Mouse (Mus musculus): ENCODE measurements around the gene Wdr75.

Wdr75 gene

GRCm38 (mm10) chr1:45794969-45795908 is at the start of gene Wdr75:
Gene Wdr75, plus strand, starts transcription at chr1:45795166.
- peak; percentile 98 for DNase-seq (ENCODE audit: low spot score in 2 of 2)

- no peak for DNase-seq (ENCODE audit: low spot score in 2 of 2)
Observed at GRCm38 (mm10) chr1:45755902-45756301, 39.1 kb upstream of the Wdr75 start.

- DNase-seq (ENCODE audit: low spot score in 2 of 2), result no peak
Observed at GRCm38 (mm10) chr1:45756707-45757106, 38.3 kb upstream of the Wdr75 start.

- no peak for DNase-seq (ENCODE audit: low spot score in 2 of 2)
Observed at GRCm38 (mm10) chr1:45758011-45758410, 37.0 kb upstream of the Wdr75 start.

GRCm38 (mm10) chr1:45760667-45761467 is 34.1 kb upstream of the Wdr75 start:
- DNase-seq (ENCODE audit: low spot score in 2 of 2), result peak in 1 of 2 experiments; percentile 12

- no peak for DNase-seq (ENCODE audit: low spot score in 2 of 2)
Observed at GRCm38 (mm10) chr1:45761468-45761795, 33.5 kb upstream of the Wdr75 start.

- DNase-seq (ENCODE audit: low spot score in 2 of 2), result no peak
Observed at GRCm38 (mm10) chr1:45765678-45766077, 29.3 kb upstream of the Wdr75 start.

- DNase-seq (ENCODE audit: low spot score in 2 of 2), result peak; percentile 41 to 53
Observed at GRCm38 (mm10) chr1:45766123-45766522, 28.8 kb upstream of the Wdr75 start.

GRCm38 (mm10) chr1:45767533-45767932 is 27.4 kb upstream of the Wdr75 start:
- DNase-seq (ENCODE audit: low spot score in 2 of 2), result no peak

- no peak for DNase-seq (ENCODE audit: low spot score in 2 of 2)
Observed at GRCm38 (mm10) chr1:45769321-45769720, 25.6 kb upstream of the Wdr75 start.

- no peak for DNase-seq (ENCODE audit: low spot score in 2 of 2)
Observed at GRCm38 (mm10) chr1:45770051-45770450, 24.9 kb upstream of the Wdr75 start.

GRCm38 (mm10) chr1:45780606-45781288 is 14.2 kb upstream of the Wdr75 start:
- no peak for DNase-seq (ENCODE audit: low spot score in 2 of 2)

- peak in 1 of 2 experiments; percentile 18 for DNase-seq (ENCODE audit: low spot score in 2 of 2)
Observed at GRCm38 (mm10) chr1:45816889-45817288, 21.9 kb downstream of the Wdr75 start.

- no peak for DNase-seq (ENCODE audit: low spot score in 2 of 2)
Observed at GRCm38 (mm10) chr1:45818564-45818963, 23.6 kb downstream of the Wdr75 start.

- no peak for DNase-seq (ENCODE audit: low spot score in 2 of 2)
Observed at GRCm38 (mm10) chr1:45824441-45824840, 29.5 kb downstream of the Wdr75 start.

- peak; percentile 47 to 77 for DNase-seq (ENCODE audit: low spot score in 2 of 2)
Observed at GRCm38 (mm10) chr1:45825140-45825539, 30.2 kb downstream of the Wdr75 start.

GRCm38 (mm10) chr1:45825630-45826029 is 30.7 kb downstream of the Wdr75 start:
- no peak for DNase-seq (ENCODE audit: low spot score in 2 of 2)

GRCm38 (mm10) chr1:45826148-45826547 is 31.2 kb downstream of the Wdr75 start:
- DNase-seq (ENCODE audit: low spot score in 2 of 2), result no peak

GRCm38 (mm10) chr1:45826796-45827195 is 31.8 kb downstream of the Wdr75 start:
- no peak for DNase-seq (ENCODE audit: low spot score in 2 of 2)

- no peak for DNase-seq (ENCODE audit: low spot score in 2 of 2)
Observed at GRCm38 (mm10) chr1:45830453-45831206, 35.7 kb downstream of the Wdr75 start.

- no peak for DNase-seq (ENCODE audit: low spot score in 2 of 2)
Observed at GRCm38 (mm10) chr1:45835362-45836063, 40.5 kb downstream of the Wdr75 start.
